Mouse (Mus musculus) layer of hippocampus, adult 2 months (tissue): Measurements from ENCODE around the gene Foxa3. TPM values are rescaled to one million over a fixed set of nuclear protein-coding genes. Genes with fewer than 3 reads are reported as not detected.
A peak's percentile ranks its signal among the peaks of the same experiment; 100 is the strongest.

Source experiments
- DNase-seq, 2 experiments: peaks; one replicate each; pipeline ENCODE4 v3.0.0; 2022; ENCODE audit warnings: low spot score in 2 of 2
- H3K27ac ChIP-seq: fragments of 200-600 bp; 2 replicates; pipeline ENCODE4 v1.8.1; 2022
- H3K4me3 ChIP-seq: fragments of 200-600 bp; 2 replicates; pipeline ENCODE4 v1.8.1; 2022; ENCODE audit warnings: mild to moderate bottlenecking
- CTCF ChIP-seq: fragments of 200-600 bp; conservative IDR thresholded peaks from 2 replicates; pipeline ENCODE4 v1.8.1; 2022; ENCODE audit warnings: antibody characterized with exemption, mild to moderate bottlenecking, moderate library complexity
- total RNA-seq, 2 experiments: library from RNA; stranded (reverse); gene quantifications; 2 replicates each; pipeline ENCODE4 v1.2.3; 2021

The Foxa3 gene
- total RNA-seq, 2 experiments from 2014 or later: not detected

- no peak for DNase-seq
- peak overlapping the region; percentile 95 for H3K27ac ChIP-seq
- no peak for TF ChIP-seq CTCF
- peak overlapping the region; percentile 55; the same call in 1 of the 2 replicates for H3K4me3 ChIP-seq
Observed at GRCm38 (mm10) chr7:19002115-19002514, 21.2 kb downstream of the Foxa3 start.

- Histone ChIP-seq H3K4me3 (no peak overlapping the region), H3K27ac (peak overlapping the region; percentile 95)
- no peak for TF ChIP-seq CTCF
- no peak for DNase-seq
Observed at GRCm38 (mm10) chr7:19001807-19002085, 21.6 kb downstream of the Foxa3 start.

DNA sequence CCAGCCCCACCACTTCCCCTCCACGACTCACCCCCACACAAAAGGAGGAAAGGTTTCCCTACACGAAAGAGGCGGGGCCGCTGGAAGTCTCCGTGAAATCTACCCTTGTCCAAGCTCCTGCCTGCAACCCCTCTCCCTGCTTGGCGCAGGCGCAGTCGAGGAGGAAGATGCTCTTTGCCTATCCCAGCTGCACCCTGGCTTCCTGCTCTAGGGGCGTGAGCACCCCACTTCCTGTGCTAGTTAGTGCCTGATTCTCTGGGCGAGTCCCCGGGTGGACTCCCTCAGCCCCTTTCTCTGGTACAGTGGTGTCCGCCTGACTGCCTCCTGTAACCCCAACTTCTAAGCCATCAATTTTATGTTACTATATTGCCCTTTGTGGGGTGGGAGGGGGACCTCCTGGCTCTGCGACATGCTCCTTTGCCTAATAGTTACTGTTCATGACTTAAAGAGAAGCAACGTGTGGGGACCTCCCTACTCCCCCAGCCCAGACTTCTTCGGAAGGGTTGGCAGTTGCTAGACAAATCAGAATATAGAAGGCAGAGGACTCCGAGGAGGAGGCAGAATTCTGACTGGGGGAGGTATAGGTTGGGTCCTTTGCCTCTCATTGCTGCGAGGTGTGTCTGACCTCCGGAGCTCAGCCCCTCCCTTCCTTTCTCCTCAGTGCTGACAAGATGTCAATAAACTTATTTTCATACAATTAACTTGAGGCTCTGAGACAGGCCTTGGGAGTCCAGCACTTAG is 22.1 kb downstream of the Foxa3 start:
- no peak for TF ChIP-seq CTCF
- no peak for DNase-seq
- peak overlapping the region; percentile 95 for H3K27ac ChIP-seq
- peak overlapping the region; percentile 6; the same call in 1 of the 2 replicates for H3K4me3 ChIP-seq

DNA sequence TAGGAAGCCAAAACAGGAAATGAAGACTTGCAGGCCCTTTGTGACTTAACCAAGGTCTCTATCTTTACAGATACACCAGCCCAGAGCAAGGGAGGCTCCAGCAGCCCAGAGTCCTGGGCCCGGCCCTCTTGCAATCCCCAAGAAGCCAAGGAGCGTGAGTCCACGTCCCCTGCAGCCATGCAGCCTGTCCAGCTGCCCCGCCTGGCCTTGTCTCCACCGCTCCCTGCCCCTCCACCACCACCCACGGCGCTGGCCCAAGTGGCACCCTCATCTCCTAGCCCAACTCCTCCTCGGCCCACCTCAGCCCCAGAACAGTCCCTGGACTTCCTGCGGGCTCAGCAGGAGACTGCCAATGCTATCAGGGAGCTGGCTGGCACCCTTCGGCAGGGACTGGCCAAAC is 22.9 kb downstream of the Foxa3 start:
- DNase-seq: no peak
- no peak overlapping the region; the same call in 1 of the 2 replicates for H3K4me3 ChIP-seq
- TF ChIP-seq CTCF: no peak

DNA sequence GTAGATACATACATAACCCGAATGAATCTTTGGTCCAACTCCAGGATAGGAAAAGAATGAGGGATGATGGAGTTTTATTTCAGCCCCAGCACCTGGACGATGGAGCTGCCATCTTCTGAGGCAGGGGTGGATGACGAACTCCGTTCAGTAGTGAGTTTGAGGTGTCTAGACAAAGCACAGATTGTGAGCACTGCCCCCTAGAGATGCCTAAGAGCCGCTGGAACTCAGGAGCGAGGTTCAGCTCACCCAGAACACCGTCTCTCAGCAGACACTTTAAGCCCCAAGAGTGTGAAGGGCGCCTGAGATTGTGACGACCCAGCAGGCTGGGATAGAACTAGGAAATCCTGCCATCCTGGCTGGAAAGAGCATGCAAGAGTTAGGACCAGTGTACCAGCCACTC is 24.5 kb downstream of the Foxa3 start:
- H3K4me3 ChIP-seq: no peak overlapping the region
- no peak for DNase-seq
- TF ChIP-seq CTCF: peak; percentile 59
- H3K27ac ChIP-seq: no peak overlapping the region

More for the DNA sequence above, 22.9 kb downstream of the Foxa3 start:
- H3K27ac ChIP-seq: no peak overlapping the region; the same call in 1 of the 2 replicates

- Histone ChIP-seq H3K27ac (peak overlapping the region; percentile 94; the same call in 1 of the 2 replicates), H3K4me3 (peak overlapping the region; percentile 92)
- DNase-seq: no peak
- no peak for TF ChIP-seq CTCF
Observed at GRCm38 (mm10) chr7:18993036-18993435, 30.3 kb downstream of the Foxa3 start.

- TF ChIP-seq CTCF: no peak
- no peak for DNase-seq
- Histone ChIP-seq H3K4me3 (peak overlapping the region; percentile 92), H3K27ac (peak overlapping the region; percentile 94)
Observed at GRCm38 (mm10) chr7:18992294-18992675, 31.1 kb downstream of the Foxa3 start.

GRCm38 (mm10) chr7:18991660-18992293 is 31.6 kb downstream of the Foxa3 start:
- Histone ChIP-seq H3K4me3 (peak overlapping the region; percentile 92), H3K27ac (peak overlapping the region; percentile 94)
- no peak for TF ChIP-seq CTCF
- no peak for DNase-seq

DNA sequence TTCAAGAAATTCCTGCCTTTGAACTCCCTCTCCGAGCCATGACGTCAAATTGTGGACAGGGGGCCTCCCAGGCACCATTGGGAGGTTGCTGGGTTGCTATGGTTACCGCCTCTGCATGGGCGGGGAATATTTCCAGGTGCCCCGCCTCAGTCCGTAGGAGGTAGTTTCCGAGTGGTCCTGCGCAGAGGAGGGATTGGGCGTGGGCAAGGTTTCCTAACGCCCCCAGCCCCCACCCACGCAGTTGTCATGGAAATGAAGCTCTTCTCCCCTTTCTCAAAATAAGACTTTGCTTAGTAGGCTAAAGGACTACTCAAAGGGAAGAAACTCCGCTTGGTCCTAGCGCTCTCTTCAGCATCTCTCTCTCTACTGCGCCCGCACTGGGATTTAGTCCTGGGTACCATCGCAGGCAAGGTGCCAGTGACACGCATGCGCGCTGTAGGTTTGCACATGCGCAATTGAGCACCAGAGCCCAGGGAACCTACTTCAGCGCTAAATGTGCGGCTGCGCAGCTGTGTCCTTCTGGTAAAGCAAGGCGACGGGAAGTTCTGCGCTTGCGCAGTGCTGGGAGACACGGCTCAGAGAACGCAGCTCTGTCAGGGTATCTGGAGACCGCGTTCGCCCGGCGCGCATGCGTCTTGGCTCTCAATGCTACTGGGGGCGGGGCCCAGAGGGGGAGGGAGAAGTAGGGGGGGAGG is 32.6 kb downstream of the Foxa3 start, which contains the start of gene Mypop:
Gene Mypop, plus strand, starts transcription at position 645 of the 695 bp plus-strand sequence.
- Histone ChIP-seq H3K27ac (peak within 1 kb of the TSS; percentile 94), H3K4me3 (peak within 1 kb of the TSS; percentile 92)
- no peak for TF ChIP-seq CTCF
- DNase-seq: peak; percentile 99 to 100

- DNase-seq: no peak
- H3K27ac ChIP-seq: peak overlapping the region; percentile 94
- peak overlapping the region; percentile 92 for H3K4me3 ChIP-seq
- TF ChIP-seq CTCF: peak; percentile 63
Observed at GRCm38 (mm10) chr7:18989995-18990394, 33.3 kb downstream of the Foxa3 start.

DNA sequence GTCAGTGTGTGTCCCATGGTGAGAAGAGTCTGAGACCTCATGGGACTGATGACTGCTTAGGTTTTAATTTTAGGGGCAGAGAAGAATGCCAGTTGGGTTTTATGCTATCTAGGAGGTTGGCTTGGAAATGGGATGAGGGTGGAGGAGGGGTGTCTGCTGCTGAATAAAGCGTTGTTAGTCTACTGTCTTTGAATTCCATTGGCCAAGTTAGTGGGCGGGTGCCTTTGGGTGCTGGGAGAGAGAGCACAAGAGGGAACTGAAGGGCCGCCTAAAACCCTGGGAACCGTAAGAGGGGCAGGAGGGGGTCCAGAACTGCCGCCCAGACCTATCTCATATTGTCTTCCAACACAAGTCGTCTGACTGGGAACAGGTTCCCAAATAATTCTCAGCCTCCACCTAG is 34.6 kb downstream of the Foxa3 start:
- H3K27ac ChIP-seq: no peak overlapping the region
- no peak overlapping the region for H3K4me3 ChIP-seq
- no peak for DNase-seq
- TF ChIP-seq CTCF: no peak

DNA sequence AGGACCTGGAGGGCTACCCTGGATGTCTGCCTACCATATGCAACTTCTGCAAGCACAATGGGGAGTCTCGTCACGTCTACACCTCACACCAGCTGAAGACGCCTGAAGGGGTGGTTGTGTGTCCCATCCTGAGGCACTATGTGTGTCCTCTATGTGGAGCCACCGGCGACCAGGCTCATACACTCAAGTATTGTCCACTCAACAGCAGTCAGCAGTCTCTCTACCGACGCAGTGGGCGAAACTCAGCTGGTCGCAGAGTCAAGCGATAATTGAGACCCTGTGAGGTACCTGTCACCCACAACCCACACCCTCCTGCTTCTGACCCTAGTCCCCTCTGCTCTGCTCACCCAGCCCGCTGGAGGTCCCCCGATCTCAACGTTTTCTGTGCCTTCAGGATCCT is 35.6 kb downstream of the Foxa3 start:
- no peak for TF ChIP-seq CTCF
- no peak for DNase-seq
- no peak overlapping the region for H3K4me3 ChIP-seq

DNA sequence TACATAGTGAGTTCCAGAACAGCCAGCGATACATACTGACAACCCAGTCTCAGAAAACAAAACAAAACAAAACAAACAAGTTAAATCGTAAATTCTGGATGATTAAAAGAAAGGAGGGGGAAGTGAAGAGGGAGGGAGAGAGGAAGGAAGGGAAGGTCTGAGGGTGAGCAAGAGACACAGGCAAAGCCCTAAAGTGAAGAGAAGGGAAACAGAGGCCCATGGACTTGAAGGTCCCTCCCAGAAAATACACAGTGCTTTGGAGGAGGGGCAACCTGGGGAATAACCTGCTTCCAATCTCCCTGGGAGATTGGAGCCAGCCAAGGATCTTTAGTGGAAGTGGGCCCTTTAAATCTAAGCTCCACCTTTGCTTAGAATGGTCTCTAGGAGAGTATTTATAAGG is 36.2 kb downstream of the Foxa3 start, which contains the start of gene Nanos2:
Gene Nanos2, plus strand, starts transcription at position 301 of the 400 bp plus-strand sequence.
- H3K27ac ChIP-seq: no peak within 1 kb of the TSS
- H3K4me3 ChIP-seq: no peak within 1 kb of the TSS
- no peak for DNase-seq
- no peak for TF ChIP-seq CTCF

More for the DNA sequence above, 35.6 kb downstream of the Foxa3 start:
- no peak overlapping the region for H3K27ac ChIP-seq
